Mouse (Mus musculus) heart, postnatal 0 days (tissue): Measurements from ENCODE around the gene Supt3.

Experiments
- CTCF ChIP-seq: IDR thresholded peaks from 2 replicates; pipeline ENCODE4 v1.5.1; 2016; ENCODE audit warnings: antibody characterized with exemption, control low read depth, low read depth
- EP300 ChIP-seq: IDR thresholded peaks from 2 replicates; pipeline ENCODE4 v1.6.1; 2016; ENCODE audit warnings: antibody characterized with exemption, low read depth

DNA sequence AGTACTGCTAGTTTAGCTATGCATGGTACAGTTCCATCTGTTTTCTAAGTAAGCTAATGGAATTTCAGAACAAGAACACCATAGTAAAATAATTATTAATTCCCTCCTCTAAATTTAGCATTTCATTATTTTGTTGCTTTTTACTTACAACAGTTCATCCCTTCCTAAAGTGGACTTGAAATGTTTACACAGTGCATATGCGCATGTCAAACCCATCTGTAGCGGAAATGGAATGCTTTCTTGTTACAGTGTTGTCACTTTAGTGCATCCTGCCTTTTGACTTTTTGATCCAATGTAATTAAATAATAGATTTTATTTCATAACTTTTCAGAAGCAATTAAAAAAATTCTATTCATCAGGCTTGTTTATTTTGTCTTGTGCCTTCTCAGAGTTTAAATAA, 200.7 kb downstream of the Supt3 start:
- no peak for TF ChIP-seq EP300
- no peak for TF ChIP-seq CTCF
